Mouse (Mus musculus) G1E (cell line): Measurements from ENCODE around the gene Crb2.

Experiments
- CTCF ChIP-seq: IDR thresholded peaks from 2 replicates; pipeline ENCODE4 v1.5.1; 2012; ENCODE audit warnings: low read depth, low read length, inconsistent platforms, mixed read lengths
- GATA1 ChIP-seq: IDR thresholded peaks from 2 replicates; pipeline ENCODE4 v1.6.1; 2012; ENCODE audit warnings: borderline replicate concordance, low read length, inconsistent platforms, mixed read lengths

GRCm38 (mm10) chr2:37781421-37781820, 5.4 kb downstream of the Crb2 start:
- TF ChIP-seq CTCF = no peak
- no peak for TF ChIP-seq GATA1
